Mouse (Mus musculus): ENCODE data around the gene Parva.

DNA sequence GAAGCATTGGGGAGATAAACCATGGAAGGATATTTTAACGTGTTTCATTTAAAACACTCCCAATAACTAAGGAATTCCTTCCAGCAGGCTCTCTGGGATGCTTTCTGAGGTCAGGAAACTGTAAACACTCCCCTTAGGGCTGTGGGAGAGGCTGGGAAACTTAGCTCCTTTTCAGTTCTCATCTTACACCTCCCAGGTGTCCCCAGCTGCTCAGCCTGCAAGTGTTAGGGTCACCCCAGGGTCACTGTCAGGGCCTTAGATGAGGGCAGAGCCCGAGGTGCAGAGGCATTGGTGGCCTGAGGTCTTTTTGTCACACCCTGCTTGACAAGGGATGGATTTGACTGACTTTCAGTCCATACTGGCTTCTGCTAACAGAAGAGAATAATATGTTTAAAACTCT, 35.8 kb downstream of the Parva start:
- TF ChIP-seq CTCF (IDR thresholded peaks at IDR 0.05; ENCODE audit: low read depth) (no peak), EP300 (IDR thresholded peaks at IDR 0.05; ENCODE audit: low read depth) (no peak)
